In the genomic region with DNA sequence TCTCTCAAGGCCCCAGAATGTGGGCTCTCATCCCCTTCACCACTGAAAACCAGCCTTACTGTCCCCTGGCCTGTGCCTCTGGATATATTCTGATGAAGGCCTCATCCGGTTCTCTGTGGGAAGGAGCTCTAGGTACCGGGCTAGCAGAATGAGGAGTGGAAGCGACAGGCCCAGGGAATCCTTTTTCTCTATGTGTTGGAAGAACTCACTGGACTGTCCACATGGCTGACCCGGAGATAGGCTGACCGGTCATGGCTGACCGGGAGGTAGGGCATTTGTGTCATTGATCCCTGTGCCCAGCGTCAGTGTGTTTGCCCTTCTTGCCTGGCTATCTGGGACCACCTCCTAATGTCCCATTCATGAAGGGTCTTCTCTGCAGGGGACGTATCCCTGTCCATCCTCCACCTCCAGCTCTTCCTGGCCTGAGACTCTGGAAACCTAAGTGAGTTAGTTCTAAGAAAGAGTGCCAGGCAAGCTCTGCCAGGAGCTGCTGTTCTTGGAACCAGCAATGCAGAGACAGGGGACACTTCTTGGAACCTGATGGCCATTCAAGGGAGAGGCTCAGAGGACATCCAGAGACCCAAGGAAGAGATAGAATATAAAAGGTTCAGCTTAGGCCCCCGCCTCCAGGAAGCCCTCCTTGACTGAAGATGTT, we compare ENCODE assay signal across 8 mouse cellular contexts. TPM values are rescaled to one million over a fixed set of nuclear protein-coding genes. Genes with fewer than 3 reads are reported as not detected.
DNase-seq lines count a peak whose midpoint lies in the region; ATAC-seq and TF ChIP-seq lines count a peak whose summit lies in the region.

No protein-coding gene starts in this region.

- DNase-seq in embryonic facial prominence, embryonic 10.5 days (ENCODE audit: low spot score), result no peak
- peak; percentile 57 for DNase-seq in kidney, adult 18-20 months
- DNase-seq in kidney, postnatal 4 days, result no peak
- no peak for DNase-seq in Muller cell, postnatal 12 days (ENCODE audit: inconsistent ontology term)
- no peak for DNase-seq in frontal cortex, postnatal 25 days (ENCODE audit: low spot score in 2 of 2)

- H3K9ac ChIP-seq in embryonic facial prominence, embryonic 15.5 days, result no peak overlapping the region
- no peak overlapping the region for H3K9ac ChIP-seq in limb, embryonic 15.5 days

- H3K4me1 ChIP-seq in embryonic facial prominence, embryonic 15.5 days, result peaks cover 32% of the 10 kb centered on the region
- peaks cover 21% of the 10 kb centered on the region for H3K4me1 ChIP-seq in embryonic facial prominence, embryonic 10.5 days
- peaks cover 8% of the 10 kb centered on the region; the same call in 1 of the 2 replicates for H3K4me1 ChIP-seq in embryonic fibroblast, embryonic 13.5 days (ENCODE audit: control insufficient read depth, insufficient read depth, low read length)
- H3K4me1 ChIP-seq in limb, embryonic 15.5 days, result peaks cover 29% of the 10 kb centered on the region

- no peaks in the 10 kb centered on the region for H3K9me3 ChIP-seq in embryonic facial prominence, embryonic 15.5 days (replicated peaks)
- no peaks in the 10 kb centered on the region for H3K9me3 ChIP-seq in embryonic facial prominence, embryonic 10.5 days
- H3K9me3 ChIP-seq in limb, embryonic 15.5 days, result no peaks in the 10 kb centered on the region

- H3K27ac ChIP-seq in embryonic facial prominence, embryonic 15.5 days (replicated peaks), result peak overlapping the region; percentile 63; the same call in 1 of the 2 replicates
- no peak overlapping the region for H3K27ac ChIP-seq in embryonic facial prominence, embryonic 10.5 days (replicated peaks)
- H3K27ac ChIP-seq in embryonic fibroblast, embryonic 13.5 days (ENCODE audit: insufficient read depth, low read length), result peak overlapping the region; percentile 1; the same call in 1 of the 2 replicates
- 0 out of 2 replicates have a peak overlapping the region, but pooled peaks have one; percentile 3 for H3K27ac ChIP-seq in limb, embryonic 15.5 days

- WGBS in embryonic facial prominence, embryonic 15.5 days, result 79% methylated on average over 9 of the region's 9 CpGs
- 90% methylated on average over 9 of the region's 9 CpGs for WGBS in embryonic facial prominence, embryonic 10.5 days
- WGBS in limb, embryonic 15.5 days, result 86% methylated on average over 9 of the region's 9 CpGs

- H3K4me2 ChIP-seq in embryonic facial prominence, embryonic 15.5 days (replicated peaks), result no peak overlapping the region
- H3K4me2 ChIP-seq in limb, embryonic 15.5 days, result no peak overlapping the region

- no peak for TF ChIP-seq POLR2A in embryonic fibroblast, embryonic 13.5 days (IDR thresholded peaks at IDR 0.05; ENCODE audit: low read depth, low read length)

- no peak for ATAC-seq in embryonic facial prominence, embryonic 15.5 days (ENCODE audit: insufficient number of reproducible peaks, low FRiP score, low TSS enrichment, low read depth)
- no peak for ATAC-seq in limb, embryonic 15.5 days (ENCODE audit: insufficient number of reproducible peaks, low FRiP score, low TSS enrichment, low read depth)

- H3K4me3 ChIP-seq in embryonic facial prominence, embryonic 15.5 days (replicated peaks), result no peak overlapping the region
- H3K4me3 ChIP-seq in embryonic facial prominence, embryonic 10.5 days, result no peak overlapping the region
- no peak overlapping the region for H3K4me3 ChIP-seq in embryonic fibroblast, embryonic 13.5 days (ENCODE audit: insufficient read depth, low read length)
- H3K4me3 ChIP-seq in limb, embryonic 15.5 days, result no peak overlapping the region

- H3K27me3 ChIP-seq in embryonic facial prominence, embryonic 15.5 days, result no peaks in the 10 kb centered on the region
- H3K27me3 ChIP-seq in embryonic facial prominence, embryonic 10.5 days (replicated peaks; ENCODE audit: low read depth, poor library complexity, severe bottlenecking), result no peaks in the 10 kb centered on the region
- H3K27me3 ChIP-seq in limb, embryonic 15.5 days, result no peaks in the 10 kb centered on the region

- TF ChIP-seq CTCF in embryonic fibroblast, embryonic 13.5 days (IDR thresholded peaks at IDR 0.05; ENCODE audit: borderline replicate concordance, insufficient read depth, low read length), result no peak

- H3K36me3 ChIP-seq in embryonic facial prominence, embryonic 15.5 days, result no peaks in the 10 kb centered on the region
- no peaks in the 10 kb centered on the region for H3K36me3 ChIP-seq in embryonic facial prominence, embryonic 10.5 days (replicated peaks)
- H3K36me3 ChIP-seq in limb, embryonic 15.5 days, result no peaks in the 10 kb centered on the region

RNA-seq across cellular contexts. Expression of a gene that starts 12.6 kb away (rescaled TPM):
- 14.4 and 18.9 TPM in 2 replicates for polyA plus RNA-seq in embryonic facial prominence, embryonic 15.5 days (2015; fragmentation: Nextera tagmentation; extraction: Ambion mirVana)
- 6.7 and 7.2 TPM in 2 replicates for polyA plus RNA-seq in embryonic facial prominence, embryonic 10.5 days (2016; fragmentation: Nextera tagmentation; extraction: Ambion mirVana)
- polyA plus RNA-seq in embryonic fibroblast, embryonic 13.5 days (2011; ENCODE audit: insufficient read length, low read depth, missing spikeins), result 6.4 and 8.5 TPM in 2 replicates
- polyA plus RNA-seq in limb, embryonic 15.5 days (2015; fragmentation: Nextera tagmentation; extraction: Ambion mirVana), result 9.7 and 13.9 TPM in 2 replicates

RNA-seq across cellular contexts. Expression of a gene that starts 18.8 kb away (rescaled TPM):
- 22.2 and 24.0 TPM in 2 replicates for polyA plus RNA-seq in embryonic facial prominence, embryonic 15.5 days (2015; fragmentation: Nextera tagmentation; extraction: Ambion mirVana)
- polyA plus RNA-seq in embryonic facial prominence, embryonic 10.5 days (2016; fragmentation: Nextera tagmentation; extraction: Ambion mirVana), result 4.9 and 5.1 TPM in 2 replicates
- polyA plus RNA-seq in embryonic fibroblast, embryonic 13.5 days (2011; ENCODE audit: insufficient read length, low read depth, missing spikeins), result 17.5 and 28.2 TPM in 2 replicates
- polyA plus RNA-seq in limb, embryonic 15.5 days (2015; fragmentation: Nextera tagmentation; extraction: Ambion mirVana), result 24.2 and 24.7 TPM in 2 replicates

RNA-seq across cellular contexts. Expression of a gene that starts 29.7 kb away (rescaled TPM):
- 11.7 and 12.3 TPM in 2 replicates for polyA plus RNA-seq in embryonic facial prominence, embryonic 15.5 days (2015; fragmentation: Nextera tagmentation; extraction: Ambion mirVana)
- polyA plus RNA-seq in embryonic facial prominence, embryonic 10.5 days (2016; fragmentation: Nextera tagmentation; extraction: Ambion mirVana), result 10.7 and 11.6 TPM in 2 replicates
- 10.4 and 14.0 TPM in 2 replicates for polyA plus RNA-seq in embryonic fibroblast, embryonic 13.5 days (2011; ENCODE audit: insufficient read length, low read depth, missing spikeins)
- polyA plus RNA-seq in limb, embryonic 15.5 days (2015; fragmentation: Nextera tagmentation; extraction: Ambion mirVana), result 8.8 and 10.1 TPM in 2 replicates

RNA-seq across cellular contexts. Expression of a gene that starts 31.9 kb away (rescaled TPM):
- polyA plus RNA-seq in embryonic facial prominence, embryonic 15.5 days (2015; fragmentation: Nextera tagmentation; extraction: Ambion mirVana), result 0.91 and 0.97 TPM in 2 replicates
- 0.83 and 0.95 TPM in 2 replicates for polyA plus RNA-seq in embryonic facial prominence, embryonic 10.5 days (2016; fragmentation: Nextera tagmentation; extraction: Ambion mirVana)
- polyA plus RNA-seq in embryonic fibroblast, embryonic 13.5 days (2011; ENCODE audit: insufficient read length, low read depth, missing spikeins), result not detected in 2 replicates
- polyA plus RNA-seq in limb, embryonic 15.5 days (2015; fragmentation: Nextera tagmentation; extraction: Ambion mirVana), result 0.60 and 0.74 TPM in 2 replicates
